Mouse (Mus musculus) heart, postnatal 36 days (tissue): ENCODE data around the gene Herc6. TPM values are rescaled to one million over a fixed set of nuclear protein-coding genes. Genes with fewer than 3 reads are reported as not detected.

Experiments
- DNase-seq, 2 experiments: peaks; one replicate each; pipeline ENCODE4 v3.0.0; 2021 to 2022
- intact Hi-C: fragments of 180-260 bp; cut with DNase I; formaldehyde crosslinking; loops from one replicate; pipeline ENCODE4 v1.15.1; 2025
- total RNA-seq, 2 experiments: library from RNA; stranded (reverse); gene quantifications; 2 replicates each; pipeline ENCODE4 v1.2.3; 2021

Gene Herc6
- total RNA-seq, 2 experiments from 2014 or later, result 2.9 to 4.9 TPM

GRCm38 (mm10) chr6:57706721-57707120 lies 125.9 kb downstream of the Herc6 start:
- no peak for DNase-seq
- intact Hi-C loops, result loop anchor here (10.0 kb wide), 1 partner anchor 912 kb away; the partner anchor contains the start of gene Kbtbd2

- DNase-seq, result no peak
- intact Hi-C loops, result no loop called here
Observed at GRCm38 (mm10) chr6:57711726-57712125, 130.9 kb downstream of the Herc6 start.

Other genes starting within 250 kb of the Herc6 start
- gene Vmn1r17, start 217.3 kb upstream of the Herc6 start, total RNA-seq, result not detected
- gene Vmn1r18, start 185.2 kb upstream of the Herc6 start, total RNA-seq, result not detected
- not detected for gene Vmn1r19, start 177.2 kb upstream of the Herc6 start, total RNA-seq
- not detected for gene Vmn1r20, start 152.1 kb upstream of the Herc6 start, total RNA-seq
- 10 to 100 TPM; 83.9 to 90.1 TPM for gene Ppm1k, start 45.5 kb upstream of the Herc6 start, total RNA-seq
- 10 to 100 TPM; 22.6 to 23.5 TPM for gene Pyurf, start 111.1 kb downstream of the Herc6 start, total RNA-seq
- gene Lancl2, start 121.5 kb downstream of the Herc6 start, total RNA-seq, result 10 to 100 TPM; 13.3 to 13.9 TPM
- gene Vopp1, start 244.2 kb downstream of the Herc6 start, total RNA-seq, result 10 to 100 TPM; 18.9 to 20.3 TPM